Mouse (Mus musculus) gastrocnemius, adult 2 months (tissue): ENCODE measurements around the gene Sh3bp4. TPM values are rescaled to one million over a fixed set of nuclear protein-coding genes. Genes with fewer than 3 reads are reported as not detected.

ENCODE experiments used
- DNase-seq: peaks from one replicate; pipeline ENCODE4 v3.0.0; 2022
- H3K27ac ChIP-seq: fragments of 200-600 bp; 2 replicates; pipeline ENCODE4 v1.8.1; 2022; ENCODE audit warnings: mild to moderate bottlenecking
- H3K4me3 ChIP-seq: fragments of 200-600 bp; 2 replicates; pipeline ENCODE4 v1.8.1; 2022; ENCODE audit warnings: mild to moderate bottlenecking, moderate library complexity
- CTCF ChIP-seq: fragments of 200-600 bp; IDR thresholded peaks from 2 replicates; pipeline ENCODE4 v1.8.1; 2022; ENCODE audit warnings: antibody characterized with exemption, mild to moderate bottlenecking, moderate library complexity
- intact Hi-C: fragments of 180-260 bp; cut with DNase I; formaldehyde crosslinking; loops from one replicate; pipeline ENCODE4 v1.15.1; 2025
- total RNA-seq, 2 experiments: library from RNA; stranded (reverse); gene quantifications; 2 replicates each; pipeline ENCODE4 v1.2.3; 2021

Sh3bp4 gene
- total RNA-seq, 2 experiments from 2014 or later = 2.1 to 4.0 TPM

- DNase-seq = peak; percentile 6
- H3K27ac ChIP-seq = 0 out of 2 replicates have a peak overlapping the region, but pooled peaks have one; percentile 8
- intact Hi-C loops = no loop called here
- H3K4me3 ChIP-seq = no peak overlapping the region
- no peak for TF ChIP-seq CTCF
Measured at GRCm38 (mm10) chr1:89089821-89090600, 19.8 kb downstream of the Sh3bp4 start.

GRCm38 (mm10) chr1:89090676-89091075 lies 20.5 kb downstream of the Sh3bp4 start:
- no peak overlapping the region for H3K4me3 ChIP-seq
- intact Hi-C loops = no loop called here
- peak; percentile 4 for DNase-seq
- H3K27ac ChIP-seq = no peak overlapping the region
- no peak for TF ChIP-seq CTCF

- peak; percentile 11 for DNase-seq
- TF ChIP-seq CTCF = no peak
- Histone ChIP-seq H3K4me3 (no peak overlapping the region), H3K27ac (peak overlapping the region; percentile 81)
- intact Hi-C loops = no loop called here
Measured at GRCm38 (mm10) chr1:89092019-89092418, 21.8 kb downstream of the Sh3bp4 start.

DNA sequence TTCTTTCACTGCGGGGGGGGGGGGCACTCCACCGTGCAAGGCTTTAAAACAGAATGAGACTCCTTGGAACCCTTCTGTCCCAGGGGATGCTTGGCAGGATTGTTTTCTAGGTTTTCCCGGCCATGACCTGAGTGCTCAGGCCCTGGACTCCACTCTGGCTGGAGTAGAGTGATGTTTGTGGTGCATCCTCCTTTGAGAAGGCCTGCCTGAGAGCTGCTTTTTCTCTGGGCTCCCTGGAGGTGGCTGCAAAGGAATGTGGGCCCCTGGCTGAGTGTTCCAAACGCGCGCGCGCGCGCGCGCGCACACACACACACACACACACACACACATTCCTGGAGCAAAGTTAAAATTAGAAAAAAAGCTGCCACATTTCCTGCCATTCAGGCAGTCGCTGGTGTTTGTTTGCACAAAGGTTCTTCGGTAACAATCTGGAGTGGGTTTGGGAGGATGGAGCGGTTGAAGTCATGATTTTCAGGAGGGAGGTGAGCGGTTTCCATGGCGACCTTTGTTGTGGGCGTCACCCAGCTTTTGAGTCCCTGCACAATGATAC lies 22.3 kb downstream of the Sh3bp4 start:
- peak overlapping the region; percentile 81 for H3K27ac ChIP-seq
- peak overlapping the region; percentile 43 for H3K4me3 ChIP-seq
- TF ChIP-seq CTCF = no peak
- intact Hi-C loops = no loop called here
- peak; percentile 68 for DNase-seq

GRCm38 (mm10) chr1:89093696-89094095 lies 23.5 kb downstream of the Sh3bp4 start:
- intact Hi-C loops = no loop called here
- no peak for DNase-seq
- peak overlapping the region; percentile 81 for H3K27ac ChIP-seq
- H3K4me3 ChIP-seq = no peak overlapping the region
- no peak for TF ChIP-seq CTCF

DNA sequence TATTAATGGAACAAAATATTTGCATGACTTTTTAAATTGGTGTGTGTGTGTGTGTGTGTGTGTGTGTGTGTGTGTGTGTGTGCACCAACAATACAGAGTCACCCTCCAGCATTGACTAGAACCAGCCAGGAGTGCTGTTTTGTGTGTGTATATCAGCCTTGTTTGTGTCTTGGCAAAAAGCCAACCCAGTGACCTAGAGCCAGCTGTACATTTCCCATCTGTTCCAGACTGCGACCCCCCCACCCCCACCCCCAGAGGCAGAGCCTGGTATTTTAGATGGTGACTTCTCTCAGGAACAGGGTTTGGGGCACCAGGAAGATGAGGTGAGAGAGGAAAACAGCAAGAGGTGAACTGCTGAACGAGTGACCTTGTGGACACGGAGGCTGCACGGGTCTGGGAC lies 24.2 kb downstream of the Sh3bp4 start:
- Histone ChIP-seq H3K27ac (0 out of 2 replicates have a peak overlapping the region, but pooled peaks have one; percentile 4), H3K4me3 (no peak overlapping the region)
- TF ChIP-seq CTCF = no peak
- DNase-seq = peak; percentile 13
- intact Hi-C loops = no loop called here

DNA sequence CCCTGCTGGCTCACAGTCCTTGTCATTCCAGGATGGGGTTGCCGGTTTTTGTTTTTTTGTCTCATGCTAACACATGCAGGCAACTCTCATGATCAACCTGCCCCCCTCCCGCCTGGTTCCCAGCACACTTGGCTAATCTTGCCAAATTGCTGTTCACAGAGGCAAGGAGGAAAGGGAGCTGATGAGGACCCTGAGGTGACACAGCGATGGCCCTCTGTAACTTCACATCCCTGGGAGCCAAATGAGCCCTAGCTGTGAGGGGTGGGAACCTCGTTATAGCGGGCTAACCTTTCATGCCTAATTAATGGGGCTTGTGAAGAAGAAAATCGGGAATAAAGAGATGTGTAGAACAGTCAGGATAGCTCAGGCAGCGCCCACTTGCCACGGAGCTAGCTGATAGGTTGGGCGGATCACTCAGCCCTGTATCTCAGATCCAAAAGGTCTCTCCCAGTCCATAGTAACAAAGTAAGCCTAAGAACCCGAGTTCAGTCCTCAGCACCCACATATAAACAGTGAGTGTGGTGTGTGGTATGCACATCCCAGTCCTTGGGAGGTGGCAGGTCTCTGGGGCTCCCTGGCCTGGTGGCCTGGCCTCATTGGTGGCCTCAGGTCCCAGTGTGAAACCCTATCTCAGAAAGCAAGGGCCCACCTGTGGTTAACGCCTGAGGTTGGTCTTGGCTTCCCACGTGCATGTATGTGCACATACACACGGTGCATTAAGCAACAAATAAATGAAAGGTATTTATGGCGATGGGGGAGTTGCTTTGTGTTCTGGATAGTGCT lies 25.6 kb downstream of the Sh3bp4 start:
- Histone ChIP-seq H3K27ac (no peak overlapping the region), H3K4me3 (no peak overlapping the region)
- no peak for TF ChIP-seq CTCF
- DNase-seq = peak; percentile 4
- intact Hi-C loops = no loop called here

GRCm38 (mm10) chr1:89102231-89103003 lies 32.2 kb downstream of the Sh3bp4 start:
- Histone ChIP-seq H3K4me3 (no peak overlapping the region), H3K27ac (peak overlapping the region; percentile 24)
- TF ChIP-seq CTCF = no peak
- intact Hi-C loops = no loop called here
- DNase-seq = peak; percentile 3

GRCm38 (mm10) chr1:89103004-89103263 lies 32.7 kb downstream of the Sh3bp4 start:
- intact Hi-C loops = no loop called here
- TF ChIP-seq CTCF = no peak
- no peak overlapping the region for H3K27ac ChIP-seq

GRCm38 (mm10) chr1:89103505-89103904 lies 33.3 kb downstream of the Sh3bp4 start:
- peak overlapping the region; percentile 59 for H3K27ac ChIP-seq
- intact Hi-C loops = no loop called here
- H3K4me3 ChIP-seq = no peak overlapping the region
- DNase-seq = peak; percentile 21
- no peak for TF ChIP-seq CTCF

More at GRCm38 (mm10) chr1:89103004-89103263, 32.7 kb downstream of the Sh3bp4 start:
- no peak for DNase-seq
- H3K4me3 ChIP-seq = no peak overlapping the region

- TF ChIP-seq CTCF = no peak
- Histone ChIP-seq H3K27ac (peak overlapping the region; percentile 59), H3K4me3 (no peak overlapping the region; the same call in 1 of the 2 replicates)
- DNase-seq = peak; percentile 57
- intact Hi-C loops = no loop called here
Measured at GRCm38 (mm10) chr1:89104066-89104765, 34.0 kb downstream of the Sh3bp4 start.
